Mouse (Mus musculus) frontal cortex, postnatal 36 days (tissue): ENCODE results near the gene Rps3a1.
"Not testable (repeated sequence)": the region's sequence is repeated elsewhere in the genome, so short reads cannot be mapped to it uniquely, and the experiment has no call there.

Experiments used
- DNase-seq, 2 experiments: peaks; one replicate each; pipeline ENCODE4 v3.0.0; 2022; ENCODE audit warnings: low spot score in 2 of 2

Gene Rps3a1

DNA sequence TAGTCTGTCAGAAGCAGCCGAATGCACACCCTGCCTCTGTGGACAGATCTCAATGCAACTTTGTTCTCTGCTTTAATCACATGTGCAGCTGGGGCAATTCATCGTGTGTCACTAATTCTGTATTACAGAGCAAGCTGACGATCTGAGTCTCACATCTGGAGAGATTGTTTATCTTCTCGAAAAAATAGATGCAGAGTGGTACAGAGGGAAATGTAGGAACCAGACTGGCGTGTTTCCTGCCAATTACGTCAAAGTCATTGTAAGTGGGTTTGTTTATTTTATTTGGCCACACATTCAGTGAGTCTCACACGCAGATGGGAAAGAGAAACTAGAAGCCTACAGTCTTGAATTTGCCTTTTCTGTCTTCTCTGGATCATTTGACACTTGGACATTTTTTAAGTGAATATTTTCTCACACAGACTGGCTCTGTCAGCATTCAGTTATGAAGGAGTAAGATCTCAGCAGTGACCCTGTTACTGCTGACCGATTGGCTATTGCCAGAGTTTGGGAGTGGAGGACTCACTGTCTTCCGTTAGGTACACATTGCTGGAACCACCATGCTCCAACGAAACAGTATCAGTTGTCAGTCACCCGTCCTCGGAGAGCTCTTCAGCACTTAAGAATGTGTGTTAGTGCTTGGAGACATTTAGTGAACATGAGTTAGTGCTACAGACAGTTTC is 27.7 kb downstream of the Rps3a1 start:
- peak in 1 of 2 experiments; percentile 41 for DNase-seq

GRCm38 (mm10) chr3:86112766-86113165 is 29.7 kb downstream of the Rps3a1 start:
- no peak for DNase-seq

- DNase-seq = no peak
These were observed 32.4 kb downstream of the Rps3a1 start for GRCm38 (mm10) chr3:86110077-86110476.

GRCm38 (mm10) chr3:86109099-86109498 is 33.4 kb downstream of the Rps3a1 start:
- DNase-seq = peak in 1 of 2 experiments; percentile 44

DNA sequence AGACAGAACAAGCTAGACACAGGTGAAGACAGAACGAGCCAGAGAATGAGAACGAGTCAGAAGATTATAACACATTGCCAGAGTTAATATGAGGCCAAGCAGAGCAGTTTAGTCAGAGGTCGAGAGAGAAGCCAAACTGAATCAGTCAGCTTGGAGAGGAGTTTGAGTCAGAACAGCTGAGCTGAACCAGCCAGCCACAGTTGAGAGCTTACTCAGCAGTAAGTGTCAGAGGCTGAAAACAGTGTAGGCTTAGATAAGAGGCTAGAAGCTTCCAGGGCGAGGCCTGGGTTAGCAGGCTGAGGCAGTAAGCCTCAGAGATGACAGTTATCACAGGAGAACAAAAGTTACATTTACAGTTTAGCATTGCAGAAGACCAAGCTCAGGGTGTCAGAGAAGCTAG is 33.9 kb downstream of the Rps3a1 start:
- DNase-seq = no peak

- no peak for DNase-seq
These were observed 34.6 kb downstream of the Rps3a1 start for GRCm38 (mm10) chr3:86107637-86108539.

GRCm38 (mm10) chr3:86106086-86106632 is 36.3 kb downstream of the Rps3a1 start:
- DNase-seq = no peak

DNA sequence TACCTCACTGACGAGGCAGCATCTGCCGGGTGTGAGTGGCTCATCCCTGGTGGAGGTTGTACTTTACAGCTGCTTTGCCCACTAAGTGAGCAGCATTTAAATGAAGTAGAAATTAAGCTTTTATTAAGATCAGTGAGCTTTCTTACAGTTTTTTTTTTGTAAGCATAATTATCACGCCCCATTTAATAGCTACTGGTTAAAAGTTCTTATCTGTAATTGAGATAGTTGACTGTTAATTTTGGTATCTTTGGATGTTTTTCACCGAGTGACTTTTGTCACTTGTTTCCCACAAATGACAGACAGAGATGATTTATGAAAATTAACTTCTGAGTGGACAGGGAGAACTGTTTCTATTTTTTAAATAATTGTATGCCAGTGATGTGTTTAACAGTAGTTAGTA is 37.6 kb downstream of the Rps3a1 start:
- DNase-seq = no peak

DNA sequence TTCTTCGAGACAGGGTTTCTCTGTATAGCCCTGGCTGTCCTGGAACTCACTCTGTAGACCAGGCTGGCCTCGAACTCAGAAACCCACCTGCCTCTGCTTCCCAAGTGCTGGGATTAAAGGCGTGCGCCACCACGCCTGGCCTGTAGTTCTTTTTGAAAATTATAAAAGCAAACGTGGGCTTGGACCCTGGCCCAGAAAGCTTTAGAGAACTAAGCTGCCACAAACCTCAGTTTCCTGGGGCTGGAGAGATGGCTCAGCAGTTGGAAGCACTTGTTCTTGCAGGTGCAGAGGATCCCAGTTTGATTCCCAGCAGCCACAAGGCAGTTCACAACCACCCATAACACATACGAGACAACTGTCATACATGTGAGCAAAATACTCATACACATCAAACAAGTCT is 38.1 kb downstream of the Rps3a1 start:
- DNase-seq = not testable (repeated sequence)

GRCm38 (mm10) chr3:86103449-86104291 is 38.8 kb downstream of the Rps3a1 start:
- no peak for DNase-seq

DNA sequence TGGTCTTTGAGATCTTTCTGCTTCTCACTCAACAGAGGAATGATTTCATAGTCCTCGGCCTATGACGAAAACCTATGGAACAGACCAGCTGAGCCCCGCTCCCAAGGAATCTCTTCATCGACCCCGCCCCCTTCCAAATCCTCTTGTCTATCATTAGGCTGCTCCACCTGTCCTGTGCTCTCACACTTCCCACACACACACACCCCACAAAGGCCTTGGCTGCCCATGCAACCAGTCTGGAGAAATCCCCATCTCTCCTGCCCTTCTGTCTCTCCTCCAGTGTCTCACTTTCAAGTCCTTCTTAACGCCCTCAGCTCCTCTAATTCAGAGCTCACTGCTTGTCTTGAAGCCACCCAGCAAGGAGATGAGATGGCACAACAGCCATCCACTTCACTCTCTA is 40.5 kb downstream of the Rps3a1 start:
- no peak for DNase-seq

- DNase-seq = no peak
These were observed 48.6 kb downstream of the Rps3a1 start for GRCm38 (mm10) chr3:86093907-86094306.

GRCm38 (mm10) chr3:86093213-86093845 is 49.2 kb downstream of the Rps3a1 start:
- DNase-seq = no peak
